Mouse (Mus musculus): ENCODE results near the gene Atp4b.

DNA sequence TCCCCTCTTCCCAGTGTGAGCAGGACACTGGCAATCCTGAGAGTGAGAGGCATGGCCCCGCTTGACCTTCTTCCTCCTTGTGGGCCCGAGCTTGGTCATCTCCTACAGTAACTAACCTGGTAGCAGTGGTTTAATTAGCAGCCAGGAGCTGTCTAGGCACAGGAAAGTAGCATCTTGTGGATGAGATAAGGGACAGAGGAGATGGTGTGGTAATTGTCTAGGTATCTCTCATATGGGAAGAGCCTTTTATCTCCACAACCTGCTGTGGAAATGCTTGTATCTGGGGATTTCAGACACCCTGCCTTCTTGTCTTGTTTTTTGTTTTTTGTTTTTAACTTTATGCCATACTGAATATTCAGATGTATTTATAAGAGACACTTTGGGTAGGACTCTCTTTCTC, 40.9 kb upstream of the Atp4b start:
- TF ChIP-seq CTCF (IDR thresholded peaks at IDR 0.05; ENCODE audit: low read depth) (no peak), EP300 (IDR thresholded peaks at IDR 0.05; ENCODE audit: low read depth) (no peak)

Measured in liver, postnatal 0 days (tissue).